Mouse (Mus musculus): ENCODE measurements around the gene Stk4. TPM values are rescaled to one million over a fixed set of nuclear protein-coding genes. Genes with fewer than 3 reads are reported as not detected.

Gene Stk4
- polyA plus RNA-seq, 1 experiment: 31.1 TPM

DNA sequence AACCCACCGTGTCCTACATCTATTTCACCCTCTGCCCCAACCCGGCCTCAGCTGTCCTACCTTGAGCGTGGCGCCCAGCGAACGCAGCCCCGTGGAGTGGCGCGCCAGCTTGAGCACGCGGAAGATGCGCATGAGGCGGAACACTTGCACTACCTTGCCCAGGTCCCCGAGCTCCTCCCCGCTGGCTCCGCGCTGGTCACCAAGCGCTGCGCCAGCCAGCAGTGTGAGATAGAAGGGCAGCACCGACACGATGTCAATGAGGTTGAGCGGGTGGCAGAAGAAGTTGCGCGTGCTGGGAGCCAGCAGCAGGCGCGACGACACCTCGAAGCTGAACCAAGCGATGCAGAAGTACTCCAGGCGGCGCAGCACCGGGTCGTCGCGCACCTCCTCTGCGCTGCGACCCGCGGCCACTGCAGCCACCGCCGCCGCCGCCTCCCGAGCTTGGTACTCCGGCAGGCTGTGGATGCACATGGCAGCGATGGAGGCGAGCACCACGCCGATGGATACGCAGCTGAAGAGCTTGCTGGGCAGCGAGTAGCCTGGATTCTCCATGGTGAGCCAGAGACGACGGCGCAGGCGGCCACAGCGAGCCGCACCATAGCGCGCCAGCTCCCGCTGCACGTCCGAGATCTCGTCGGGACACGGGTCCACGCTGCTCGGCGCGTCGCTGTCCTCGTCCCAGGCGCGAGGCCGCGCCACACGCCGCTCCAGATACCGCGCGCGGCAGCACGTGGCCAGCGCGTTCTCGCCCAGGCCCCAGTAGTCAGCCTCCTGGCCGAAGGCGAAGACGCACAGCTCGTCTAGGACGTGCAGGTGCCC lies 97.8 kb downstream of the Stk4 start:
- no peaks in the 10 kb centered on the region for H3K36me3 ChIP-seq (replicated peaks; ENCODE audit: low read length)

DNA sequence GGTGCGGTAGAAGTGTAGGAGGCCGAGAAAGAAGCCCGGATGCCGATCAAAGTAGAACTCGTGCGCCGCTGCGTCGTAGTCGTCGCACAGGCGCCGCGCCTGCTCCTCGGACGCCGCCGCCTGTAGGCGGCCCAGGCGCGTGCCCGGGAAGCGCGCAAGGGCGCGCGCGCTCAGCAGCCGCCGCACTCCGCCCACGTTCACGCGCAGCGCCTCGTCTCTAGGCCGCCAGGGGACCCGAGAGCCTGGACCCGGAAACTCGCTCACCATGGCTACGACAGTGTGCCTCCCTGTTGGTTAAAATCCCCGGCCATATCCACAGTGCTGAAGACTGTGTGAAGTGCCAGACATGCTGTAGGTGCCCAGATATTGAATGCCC lies 98.4 kb downstream of the Stk4 start:
- TF ChIP-seq GATA1 (IDR thresholded peaks at IDR 0.05; ENCODE audit: borderline replicate concordance, low read length): no peak
- no peak for TF ChIP-seq FLI1 (IDR thresholded peaks at IDR 0.05; ENCODE audit: low read length)
- H3K36me3 ChIP-seq (replicated peaks; ENCODE audit: low read length): no peaks in the 10 kb centered on the region
- H3K4me1 ChIP-seq: peaks cover 39% of the 10 kb centered on the region
- peak overlapping the region; percentile 82 for H3K4me3 ChIP-seq (replicated peaks)
- H3K27me3 ChIP-seq (replicated peaks): peaks cover 86% of the 10 kb centered on the region
- peaks cover 16% of the 10 kb centered on the region for H3K9me3 ChIP-seq

More for the DNA sequence above, 97.8 kb downstream of the Stk4 start:
- H3K9me3 ChIP-seq: peaks cover 16% of the 10 kb centered on the region
- H3K4me1 ChIP-seq: peaks cover 34% of the 10 kb centered on the region
- peaks cover 86% of the 10 kb centered on the region for H3K27me3 ChIP-seq (replicated peaks)
- peak overlapping the region; percentile 82 for H3K4me3 ChIP-seq (replicated peaks)
- TF ChIP-seq FLI1 (IDR thresholded peaks at IDR 0.05; ENCODE audit: low read length): no peak
- no peak for TF ChIP-seq GATA1 (IDR thresholded peaks at IDR 0.05; ENCODE audit: borderline replicate concordance, low read length)

DNA sequence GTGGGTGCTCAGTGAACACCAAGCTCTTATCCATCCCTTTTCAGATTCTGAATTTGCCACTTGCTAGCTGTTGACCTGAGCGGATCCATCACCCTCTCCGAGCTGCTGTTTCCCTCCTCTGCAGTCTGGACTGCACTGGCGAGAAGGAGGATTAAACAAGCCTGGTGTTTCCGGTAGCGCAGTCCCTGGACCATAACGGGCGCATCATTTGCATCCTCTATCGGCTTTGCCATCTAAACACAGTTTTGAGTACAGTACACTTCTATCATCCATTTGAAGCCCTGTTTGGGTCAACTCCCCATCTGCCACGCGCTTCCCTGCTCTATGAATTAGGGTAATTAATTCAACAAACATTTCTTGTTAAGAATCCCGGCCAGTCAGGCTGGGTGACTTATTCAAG lies 100.2 kb downstream of the Stk4 start:
- Histone ChIP-seq H3K36me3 (replicated peaks; ENCODE audit: low read length) (no peaks in the 10 kb centered on the region), H3K9me3 (peaks cover 16% of the 10 kb centered on the region), H3K4me1 (peaks cover 53% of the 10 kb centered on the region), H3K27me3 (replicated peaks) (peaks cover 80% of the 10 kb centered on the region), H3K4me3 (replicated peaks) (no peak overlapping the region)
- TF ChIP-seq FLI1 (IDR thresholded peaks at IDR 0.05; ENCODE audit: low read length) (no peak), GATA1 (IDR thresholded peaks at IDR 0.05; ENCODE audit: borderline replicate concordance, low read length) (no peak)

DNA sequence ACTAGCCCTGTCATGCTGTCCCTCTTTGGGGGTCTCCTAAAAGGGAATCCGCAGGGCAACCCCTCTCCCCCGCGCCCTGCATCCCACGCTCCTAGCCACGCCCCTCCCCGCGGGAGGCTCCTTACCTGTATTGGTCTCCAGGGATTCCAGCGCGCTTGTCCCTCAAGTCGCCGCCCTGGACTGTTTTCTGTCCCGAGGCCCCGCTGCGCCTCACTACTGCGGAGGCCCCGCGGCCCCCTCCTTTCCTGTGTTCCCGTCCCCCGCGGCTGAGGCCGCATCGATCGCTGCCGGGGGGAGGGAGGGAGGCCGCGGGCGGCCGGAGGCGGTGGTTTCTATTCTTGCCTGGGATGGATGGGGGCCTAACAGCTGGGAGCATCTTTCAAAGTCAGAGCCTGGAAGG lies 100.8 kb downstream of the Stk4 start, which contains the start of gene Kcns1:
Gene Kcns1 (minus strand): TSS at position 212 of the 400 bp plus-strand sequence.
- Histone ChIP-seq H3K27me3 (replicated peaks) (peaks cover 75% of the 10 kb centered on the region), H3K36me3 (replicated peaks; ENCODE audit: low read length) (no peaks in the 10 kb centered on the region), H3K4me1 (peaks cover 59% of the 10 kb centered on the region), H3K4me3 (replicated peaks) (peak within 1 kb of the TSS; percentile 71), H3K9me3 (peaks cover 16% of the 10 kb centered on the region)
- TF ChIP-seq GATA1 (IDR thresholded peaks at IDR 0.05; ENCODE audit: borderline replicate concordance, low read length) (no peak), FLI1 (IDR thresholded peaks at IDR 0.05; ENCODE audit: low read length) (no peak)

DNA sequence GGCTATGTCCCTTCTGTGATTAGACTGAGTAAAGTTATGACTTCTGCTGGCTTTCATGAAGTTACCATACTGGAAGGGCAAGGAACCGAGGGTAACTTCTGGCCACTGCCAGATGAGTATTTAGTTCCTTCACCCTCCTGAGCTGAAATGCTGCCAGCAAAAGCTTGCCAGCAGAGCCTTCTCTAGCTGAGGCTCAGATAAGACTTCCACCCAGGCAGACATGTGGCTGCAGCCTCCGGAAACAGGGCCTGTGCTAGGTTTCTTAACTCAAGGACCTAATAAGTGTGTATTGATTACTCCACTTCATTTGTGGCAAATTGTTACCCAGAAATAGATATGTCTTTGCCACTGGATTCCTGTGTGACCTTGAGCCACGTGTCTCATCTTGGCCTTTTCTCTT lies 103.3 kb downstream of the Stk4 start:
- H3K36me3 ChIP-seq (replicated peaks; ENCODE audit: low read length): no peaks in the 10 kb centered on the region
- H3K4me3 ChIP-seq (replicated peaks): no peak overlapping the region
- H3K4me1 ChIP-seq: peaks cover 64% of the 10 kb centered on the region
- TF ChIP-seq FLI1 (IDR thresholded peaks at IDR 0.05; ENCODE audit: low read length): no peak
- no peak for TF ChIP-seq GATA1 (IDR thresholded peaks at IDR 0.05; ENCODE audit: borderline replicate concordance, low read length)
- H3K27me3 ChIP-seq (replicated peaks): peaks cover 72% of the 10 kb centered on the region
- H3K9me3 ChIP-seq: peaks cover 6% of the 10 kb centered on the region

DNA sequence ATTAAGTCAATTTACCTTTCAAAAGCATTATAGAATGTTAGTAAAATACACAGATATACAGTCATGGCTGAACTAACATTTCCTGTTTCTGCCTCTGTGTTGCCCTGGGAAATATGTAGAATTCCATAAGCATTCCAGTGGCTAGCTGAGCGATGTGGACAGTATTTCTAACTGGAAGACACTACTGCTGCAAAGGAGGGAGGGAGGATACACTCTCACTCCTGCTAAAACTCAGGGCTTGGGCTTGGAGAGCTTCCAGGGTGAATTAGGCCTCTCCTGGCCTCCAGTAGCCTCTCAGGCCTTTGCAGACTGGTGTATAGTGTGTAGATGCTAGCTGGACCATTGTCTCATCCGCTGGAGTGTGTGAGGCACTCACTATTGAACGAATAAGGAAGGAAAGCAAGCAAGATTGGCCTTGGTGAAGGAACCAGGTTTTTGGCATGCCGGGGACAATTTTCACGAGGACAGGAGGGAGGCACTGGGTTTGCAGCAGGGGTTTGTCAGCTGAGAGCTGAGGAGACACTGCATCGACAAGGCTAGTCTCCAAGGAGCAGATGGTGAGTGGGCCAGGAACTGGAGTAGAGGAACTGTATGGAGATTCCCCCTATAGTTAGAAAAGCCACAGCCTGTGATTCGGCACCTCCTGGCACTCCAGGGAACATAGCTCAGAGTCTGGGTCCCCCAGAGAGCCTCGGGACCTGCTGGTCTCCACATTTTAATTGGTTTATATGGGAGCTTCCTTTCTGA lies 104.7 kb downstream of the Stk4 start:
- TF ChIP-seq FLI1 (IDR thresholded peaks at IDR 0.05; ENCODE audit: low read length) (no peak), GATA1 (IDR thresholded peaks at IDR 0.05; ENCODE audit: borderline replicate concordance, low read length) (no peak)
- Histone ChIP-seq H3K9me3 (no peaks in the 10 kb centered on the region), H3K4me3 (replicated peaks) (no peak overlapping the region), H3K27me3 (replicated peaks) (peaks cover 68% of the 10 kb centered on the region), H3K36me3 (replicated peaks; ENCODE audit: low read length) (no peaks in the 10 kb centered on the region), H3K4me1 (peaks cover 58% of the 10 kb centered on the region)

DNA sequence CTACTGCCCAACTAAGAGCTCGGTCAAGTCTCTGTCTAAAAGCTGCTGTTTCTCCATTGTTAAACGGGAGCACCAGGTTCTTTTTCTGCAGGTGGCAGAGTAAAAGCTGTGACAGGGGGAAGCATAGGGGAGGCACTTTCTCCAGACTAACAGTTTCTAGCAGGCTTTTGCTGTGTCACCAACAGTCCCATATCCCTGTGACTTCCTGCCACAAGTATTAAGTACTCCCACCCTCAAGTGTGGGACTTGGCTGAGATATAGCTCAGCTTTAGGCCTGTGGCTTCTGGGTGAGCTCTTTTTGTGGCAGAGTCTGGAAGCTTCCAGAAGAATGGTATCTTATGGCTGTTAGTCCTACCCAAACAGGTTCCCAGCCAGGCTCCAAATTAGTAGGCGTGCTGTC lies 105.7 kb downstream of the Stk4 start:
- TF ChIP-seq FLI1 (IDR thresholded peaks at IDR 0.05; ENCODE audit: low read length) (no peak), GATA1 (IDR thresholded peaks at IDR 0.05; ENCODE audit: borderline replicate concordance, low read length) (no peak)
- H3K4me1 ChIP-seq: peaks cover 52% of the 10 kb centered on the region
- no peaks in the 10 kb centered on the region for H3K9me3 ChIP-seq
- H3K4me3 ChIP-seq (replicated peaks): no peak overlapping the region
- peaks cover 65% of the 10 kb centered on the region for H3K27me3 ChIP-seq (replicated peaks)
- H3K36me3 ChIP-seq (replicated peaks; ENCODE audit: low read length): no peaks in the 10 kb centered on the region

DNA sequence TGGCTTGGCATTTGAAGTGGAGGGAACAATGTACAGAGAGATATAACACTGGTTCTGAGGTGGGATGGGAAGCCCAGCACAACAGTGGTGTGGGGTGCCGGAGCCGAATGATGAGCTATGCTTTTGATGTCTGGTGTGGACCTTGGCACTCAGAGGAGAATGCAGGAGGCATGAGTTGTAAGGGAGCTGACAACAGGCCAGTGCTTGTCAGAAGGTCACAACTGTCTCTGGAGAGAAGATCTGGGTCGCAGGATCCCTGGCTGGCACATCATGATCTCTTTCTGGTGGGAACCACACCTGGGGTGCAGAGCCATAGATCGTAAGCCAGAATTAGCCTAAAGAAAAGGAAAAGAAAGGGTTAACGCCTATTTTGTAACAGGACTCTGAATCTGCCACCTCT lies 107.7 kb downstream of the Stk4 start:
- Histone ChIP-seq H3K9me3 (no peaks in the 10 kb centered on the region), H3K36me3 (replicated peaks; ENCODE audit: low read length) (no peaks in the 10 kb centered on the region), H3K4me3 (replicated peaks) (no peak overlapping the region), H3K27me3 (replicated peaks) (peaks cover 73% of the 10 kb centered on the region), H3K4me1 (peaks cover 42% of the 10 kb centered on the region)
- no peak for TF ChIP-seq GATA1 (IDR thresholded peaks at IDR 0.05; ENCODE audit: borderline replicate concordance, low read length)
- no peak for TF ChIP-seq FLI1 (IDR thresholded peaks at IDR 0.05; ENCODE audit: low read length)

DNA sequence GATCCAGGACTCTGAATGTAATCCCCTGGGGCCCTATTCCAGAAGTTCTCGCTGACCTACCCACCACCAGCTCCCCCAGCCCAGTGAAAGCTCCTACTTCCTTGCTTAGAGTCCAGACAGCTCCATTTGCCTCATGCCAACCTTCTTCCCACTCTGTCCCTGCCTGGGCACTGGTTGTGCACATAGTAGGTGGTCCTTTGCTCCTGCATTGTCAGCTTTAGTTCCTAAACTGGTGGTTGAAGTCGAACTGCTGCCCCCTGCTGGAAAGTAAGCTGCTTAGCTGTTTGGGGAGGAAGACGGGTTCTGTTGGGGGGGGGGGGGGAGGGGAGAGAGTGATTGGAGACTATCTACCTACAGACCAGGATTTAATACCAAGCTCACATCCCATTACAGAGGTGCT lies 110.0 kb downstream of the Stk4 start:
- TF ChIP-seq FLI1 (IDR thresholded peaks at IDR 0.05; ENCODE audit: low read length): no peak
- TF ChIP-seq GATA1 (IDR thresholded peaks at IDR 0.05; ENCODE audit: borderline replicate concordance, low read length): no peak
- peaks cover 29% of the 10 kb centered on the region for H3K4me1 ChIP-seq
- H3K27me3 ChIP-seq (replicated peaks): peaks cover 72% of the 10 kb centered on the region

DNA sequence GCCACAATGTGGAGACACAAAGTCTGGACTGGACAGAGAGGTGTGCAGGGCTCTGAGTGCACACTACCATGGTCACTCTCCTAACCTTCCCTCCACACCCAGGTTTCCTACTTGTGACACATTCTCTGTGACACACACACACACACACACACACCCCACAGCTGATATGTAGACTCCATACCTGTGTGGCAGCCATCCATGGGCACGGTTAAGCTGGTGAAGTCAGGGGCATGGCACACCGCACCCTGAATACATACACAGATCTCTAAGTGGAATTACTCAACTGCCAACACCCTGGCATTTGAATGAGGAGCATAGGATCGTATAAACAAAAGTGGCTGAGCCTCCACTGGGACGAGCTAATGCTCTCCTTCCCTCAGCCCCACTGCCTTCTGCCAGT lies 110.6 kb downstream of the Stk4 start:
- Histone ChIP-seq H3K4me1 (peaks cover 23% of the 10 kb centered on the region), H3K36me3 (replicated peaks; ENCODE audit: low read length) (no peaks in the 10 kb centered on the region), H3K9me3 (no peaks in the 10 kb centered on the region), H3K4me3 (replicated peaks) (no peak overlapping the region), H3K27me3 (replicated peaks) (peaks cover 72% of the 10 kb centered on the region)
- no peak for TF ChIP-seq FLI1 (IDR thresholded peaks at IDR 0.05; ENCODE audit: low read length)

More for the DNA sequence above, 110.0 kb downstream of the Stk4 start:
- Histone ChIP-seq H3K36me3 (replicated peaks; ENCODE audit: low read length) (no peaks in the 10 kb centered on the region), H3K9me3 (no peaks in the 10 kb centered on the region), H3K4me3 (replicated peaks) (no peak overlapping the region)

All from megakaryocyte, embryonic 14.5 days (primary cell).